Mouse (Mus musculus) ovary, postnatal 10 days (tissue): ENCODE measurements around the gene Rassf5.

ENCODE experiments used
- DNase-seq: peaks from one replicate; pipeline ENCODE4 v3.0.0; 2022; ENCODE audit warnings: low spot score

Gene Rassf5

GRCm38 (mm10) chr1:131245089-131245856 lies at the start of gene Rassf5:
Gene Rassf5 (minus strand): TSS chr1:131245258.
- peak; percentile 47 for DNase-seq

GRCm38 (mm10) chr1:131293922-131294250 lies 48.8 kb upstream of the Rassf5 start:
- DNase-seq: no peak

- DNase-seq: no peak
Measured at GRCm38 (mm10) chr1:131293221-131293921, 48.3 kb upstream of the Rassf5 start.

- DNase-seq: no peak
Measured at GRCm38 (mm10) chr1:131290648-131291047, 45.6 kb upstream of the Rassf5 start.

- DNase-seq: no peak
Measured at GRCm38 (mm10) chr1:131288938-131289337, 43.9 kb upstream of the Rassf5 start.

- no peak for DNase-seq
Measured at GRCm38 (mm10) chr1:131287267-131287666, 42.2 kb upstream of the Rassf5 start.

- DNase-seq: no peak
Measured at GRCm38 (mm10) chr1:131286803-131287202, 41.7 kb upstream of the Rassf5 start.

GRCm38 (mm10) chr1:131284616-131285015 lies 39.6 kb upstream of the Rassf5 start:
- DNase-seq: no peak

GRCm38 (mm10) chr1:131284167-131284566 lies 39.1 kb upstream of the Rassf5 start:
- DNase-seq: no peak

- DNase-seq: no peak
Measured at GRCm38 (mm10) chr1:131281731-131282130, 36.7 kb upstream of the Rassf5 start.

GRCm38 (mm10) chr1:131280280-131280679 lies 35.2 kb upstream of the Rassf5 start:
- DNase-seq: no peak

GRCm38 (mm10) chr1:131279456-131279776 lies 34.4 kb upstream of the Rassf5 start, which contains the start of gene Ikbke:
Gene Ikbke (minus strand): TSS chr1:131279606.
- no peak for DNase-seq

GRCm38 (mm10) chr1:131278606-131279455 lies 33.8 kb upstream of the Rassf5 start:
- peak; percentile 17 for DNase-seq

- no peak for DNase-seq
Measured at GRCm38 (mm10) chr1:131276831-131277230, 31.8 kb upstream of the Rassf5 start.

GRCm38 (mm10) chr1:131275577-131275976 lies 30.5 kb upstream of the Rassf5 start:
- DNase-seq: no peak

- no peak for DNase-seq
Measured at GRCm38 (mm10) chr1:131274725-131275539, 29.9 kb upstream of the Rassf5 start.

GRCm38 (mm10) chr1:131269797-131270578 lies 24.9 kb upstream of the Rassf5 start:
- peak; percentile 60 for DNase-seq

- DNase-seq: no peak
Measured at GRCm38 (mm10) chr1:131268776-131269175, 23.7 kb upstream of the Rassf5 start.

GRCm38 (mm10) chr1:131263905-131264304 lies 18.8 kb upstream of the Rassf5 start:
- no peak for DNase-seq

GRCm38 (mm10) chr1:131260309-131260656 lies 15.2 kb upstream of the Rassf5 start:
- DNase-seq: no peak
